Comparison of ENCODE assay signal across 7 mouse cellular contexts in genomic region chr8:126603241-126603947, GRCm38 (mm10). TPM values are rescaled to one million over a fixed set of nuclear protein-coding genes. Genes with fewer than 3 reads are reported as not detected.
A peak's percentile ranks its signal among the peaks of the same experiment; 100 is the strongest.
DNase-seq lines count a peak whose midpoint lies in the region; ATAC-seq and TF ChIP-seq lines count a peak whose summit lies in the region.

No protein-coding gene starts in this region.

- H3K4me1 ChIP-seq in G1E (ENCODE audit: insufficient read depth, low read depth, low read length) = peaks cover 58% of the 10 kb centered on the region
- no peaks in the 10 kb centered on the region; the same call in 1 of the 2 replicates for H3K4me1 ChIP-seq in embryonic facial prominence, embryonic 11.5 days (ENCODE audit: control insufficient read depth, insufficient read depth, low read length)
- peaks cover 26 to 34% of the 10 kb centered on the region in 2 experiments for H3K4me1 ChIP-seq in heart, embryonic 14.5 days (ENCODE audit: control insufficient read depth in 2 of 2, insufficient read depth in 2 of 2, low read length in 2 of 2)
- peaks cover 37% of the 10 kb centered on the region for H3K4me1 ChIP-seq in neural tube, embryonic 15.5 days

- no peaks in the 10 kb centered on the region for H3K36me3 ChIP-seq in G1E (replicated peaks)
- H3K36me3 ChIP-seq in embryonic facial prominence, embryonic 11.5 days (replicated peaks; ENCODE audit: control insufficient read depth, insufficient read depth, low read depth, low read length) = no peaks in the 10 kb centered on the region
- no peaks in the 10 kb centered on the region for H3K36me3 ChIP-seq in heart, embryonic 14.5 days (ENCODE audit: control insufficient read depth, insufficient read depth, low read length)
- H3K36me3 ChIP-seq in neural tube, embryonic 15.5 days = no peaks in the 10 kb centered on the region

- TF ChIP-seq CTCF in G1E (IDR thresholded peaks at IDR 0.05; ENCODE audit: low read depth, low read length) = no peak

- H3K9me3 ChIP-seq in G1E (replicated peaks) = peaks cover 14% of the 10 kb centered on the region
- H3K9me3 ChIP-seq in embryonic facial prominence, embryonic 11.5 days (replicated peaks; ENCODE audit: control insufficient read depth, low read length) = no peaks in the 10 kb centered on the region
- no peaks in the 10 kb centered on the region for H3K9me3 ChIP-seq in heart, embryonic 14.5 days (ENCODE audit: control insufficient read depth, low read length)
- no peaks in the 10 kb centered on the region for H3K9me3 ChIP-seq in neural tube, embryonic 15.5 days (replicated peaks)

- H3K4me3 ChIP-seq in G1E (ENCODE audit: low read depth, low read length) = peak overlapping the region; percentile 35; the same call in 1 of the 2 replicates
- no peak overlapping the region for H3K4me3 ChIP-seq in embryonic facial prominence, embryonic 11.5 days (ENCODE audit: low read depth, low read length)
- H3K4me3 ChIP-seq in heart, embryonic 14.5 days (ENCODE audit: control insufficient read depth in 1 of 2, insufficient read depth in 1 of 2, low read depth in 1 of 2, low read length in 2 of 2) = no peak overlapping the region
- no peak overlapping the region for H3K4me3 ChIP-seq in neural tube, embryonic 15.5 days (replicated peaks)

- 31% methylated on average over 8 of the region's 8 CpGs for WGBS in embryonic facial prominence, embryonic 11.5 days
- 27% methylated on average over 8 of the region's 8 CpGs for WGBS in heart, embryonic 14.5 days
- 53% methylated on average over 8 of the region's 8 CpGs for WGBS in neural tube, embryonic 15.5 days

- no peak for ATAC-seq in G1E (ENCODE audit: extremely low read depth, insufficient number of reproducible peaks, low FRiP score, poor library complexity, severe bottlenecking)
- no peak; the same call in 1 of the 2 replicates for ATAC-seq in embryonic facial prominence, embryonic 11.5 days (replicated peaks; ENCODE audit: insufficient number of reproducible peaks, low FRiP score, low TSS enrichment, low read depth)
- ATAC-seq in heart, embryonic 14.5 days (ENCODE audit: insufficient number of reproducible peaks, insufficient read depth, low FRiP score, low read depth) = no peak
- ATAC-seq in neural tube, embryonic 15.5 days (ENCODE audit: low FRiP score) = no peak

- H3K27ac ChIP-seq in embryonic facial prominence, embryonic 11.5 days (replicated peaks; ENCODE audit: low read depth, low read length) = peak overlapping the region; percentile 57
- H3K27ac ChIP-seq in heart, embryonic 14.5 days (replicated peaks in 1 of 2; ENCODE audit: control insufficient read depth in 1 of 2, insufficient read depth in 1 of 2, low read depth in 2 of 2, low read length in 2 of 2) = peak overlapping the region; percentile 82 to 86
- H3K27ac ChIP-seq in neural tube, embryonic 15.5 days (replicated peaks) = peak overlapping the region; percentile 54

- no peak for DNase-seq in G1E (ENCODE audit: low spot score)
- peak; percentile 75 for DNase-seq in embryonic facial prominence, embryonic 11.5 days (ENCODE audit: low spot score)
- DNase-seq in kidney, postnatal 14 days = peak; percentile 76
- DNase-seq in layer of hippocampus, adult 11-12 months (ENCODE audit: low spot score) = no peak
- DNase-seq in ovary, postnatal 14 days (ENCODE audit: low spot score) = no peak

- H3K27me3 ChIP-seq in G1E (ENCODE audit: insufficient read depth, low read length) = no peaks in the 10 kb centered on the region
- H3K27me3 ChIP-seq in embryonic facial prominence, embryonic 11.5 days (ENCODE audit: control insufficient read depth, insufficient read depth, low read length) = no peaks in the 10 kb centered on the region
- H3K27me3 ChIP-seq in heart, embryonic 14.5 days (ENCODE audit: control insufficient read depth, insufficient read depth, low read length) = no peaks in the 10 kb centered on the region
- no peaks in the 10 kb centered on the region for H3K27me3 ChIP-seq in neural tube, embryonic 15.5 days (replicated peaks)

- H3K4me2 ChIP-seq in embryonic facial prominence, embryonic 11.5 days (ENCODE audit: low read depth, low read length) = no peak overlapping the region
- H3K4me2 ChIP-seq in heart, embryonic 14.5 days (ENCODE audit: low read length) = no peak overlapping the region
- H3K4me2 ChIP-seq in neural tube, embryonic 15.5 days = no peak overlapping the region

- no peak overlapping the region for H3K9ac ChIP-seq in embryonic facial prominence, embryonic 11.5 days (replicated peaks; ENCODE audit: low read length)
- peak overlapping the region; percentile 13; the same call in 1 of the 2 replicates for H3K9ac ChIP-seq in heart, embryonic 14.5 days (ENCODE audit: low read length)
- no peak overlapping the region for H3K9ac ChIP-seq in neural tube, embryonic 15.5 days (replicated peaks)

RNA-seq across cellular contexts. Expression of gene Irf2bp2, which starts 9.6 kb away (rescaled TPM):
- 231 and 246 TPM in 2 replicates for total RNA-seq in G1E (2014; fragmentation: Nextera tagmentation)
- total RNA-seq in G1E (2017) = 78.9 and 81.3 TPM in 2 replicates
- polyA plus RNA-seq in G1E (2012) = 101 and 106 TPM in 2 replicates
- 6.5 and 6.9 TPM in 2 replicates for polyA plus RNA-seq in embryonic facial prominence, embryonic 11.5 days (2014; fragmentation: Nextera tagmentation; extraction: Ambion mirVana)
- 8.1 and 9.1 TPM in 2 replicates for polyA plus RNA-seq in heart, embryonic 14.5 days (2014; fragmentation: Nextera tagmentation; extraction: Ambion mirVana)
- polyA plus RNA-seq in neural tube, embryonic 15.5 days (2015; fragmentation: Nextera tagmentation; extraction: Ambion mirVana) = 9.8 and 10.4 TPM in 2 replicates

Comparison
In these comparisons a context has a peak if more than half of its experiments do, and no peak if none do; other contexts are left out.
1. DNase-seq: peak in embryonic facial prominence, embryonic 11.5 days (single experiment) and kidney, postnatal 14 days (single experiment); none in G1E (single experiment), layer of hippocampus, adult 11-12 months (single experiment) and ovary, postnatal 14 days (single experiment).
2. Peak in every context shown above with its lines, with median percentiles within 50 percentile points of each other: H3K27ac ChIP-seq.